Mouse (Mus musculus): ENCODE data around the gene Fam189a1. TPM values are rescaled to one million over a fixed set of nuclear protein-coding genes. Genes with fewer than 3 reads are reported as not detected.

Fam189a1 gene
- polyA plus RNA-seq, 1 experiment from 2014 or later, result 0.54 TPM

- no peaks in the 10 kb centered on the region for H3K36me3 ChIP-seq (ENCODE audit: control insufficient read depth, insufficient read depth, low read length)
- 41% methylated on average over 10 of the region's 10 CpGs for WGBS
Observed at GRCm38 (mm10) chr7:64773465-64773864, 382.9 kb downstream of the Fam189a1 start.

GRCm38 (mm10) chr7:64770779-64771390 lies 385.5 kb downstream of the Fam189a1 start:
- Histone ChIP-seq H3K4me1 (ENCODE audit: control insufficient read depth, insufficient read depth, low read length) (no peaks in the 10 kb centered on the region), H3K4me2 (replicated peaks; ENCODE audit: low read depth, low read length) (no peak overlapping the region), H3K9ac (replicated peaks; ENCODE audit: low read depth, low read length) (no peak overlapping the region), H3K9me3 (ENCODE audit: control insufficient read depth, low read depth, low read length) (no peaks in the 10 kb centered on the region), H3K36me3 (ENCODE audit: control insufficient read depth, insufficient read depth, low read length) (no peaks in the 10 kb centered on the region), H3K4me3 (ENCODE audit: low read depth, low read length) (no peak overlapping the region), H3K27ac (ENCODE audit: low read length) (no peak overlapping the region), H3K27me3 (ENCODE audit: control insufficient read depth, insufficient read depth, low read length) (no peaks in the 10 kb centered on the region)
- ATAC-seq (ENCODE audit: insufficient number of reproducible peaks, insufficient read depth, low FRiP score, low read depth), result no peak
- WGBS, result 75% methylated on average over 8 of the region's 8 CpGs

More at GRCm38 (mm10) chr7:64773465-64773864, 382.9 kb downstream of the Fam189a1 start:
- Histone ChIP-seq H3K9ac (replicated peaks; ENCODE audit: low read depth, low read length) (no peak overlapping the region), H3K4me3 (ENCODE audit: low read depth, low read length) (no peak overlapping the region), H3K4me2 (replicated peaks; ENCODE audit: low read depth, low read length) (no peak overlapping the region), H3K9me3 (ENCODE audit: control insufficient read depth, low read depth, low read length) (no peaks in the 10 kb centered on the region), H3K27me3 (ENCODE audit: control insufficient read depth, insufficient read depth, low read length) (no peaks in the 10 kb centered on the region), H3K27ac (ENCODE audit: low read length) (no peak overlapping the region), H3K4me1 (ENCODE audit: control insufficient read depth, insufficient read depth, low read length) (no peaks in the 10 kb centered on the region)
- no peak for ATAC-seq (ENCODE audit: insufficient number of reproducible peaks, insufficient read depth, low FRiP score, low read depth)

- no peaks in the 10 kb centered on the region for H3K27me3 ChIP-seq (ENCODE audit: control insufficient read depth, insufficient read depth, low read length)
- H3K36me3 ChIP-seq (ENCODE audit: control insufficient read depth, insufficient read depth, low read length), result no peaks in the 10 kb centered on the region
- H3K27ac ChIP-seq (ENCODE audit: low read length), result no peak overlapping the region
- no peak for ATAC-seq (ENCODE audit: insufficient number of reproducible peaks, insufficient read depth, low FRiP score, low read depth)
- H3K9ac ChIP-seq (replicated peaks; ENCODE audit: low read depth, low read length), result no peak overlapping the region
- no peak overlapping the region for H3K4me2 ChIP-seq (replicated peaks; ENCODE audit: low read depth, low read length)
- no peak overlapping the region for H3K4me3 ChIP-seq (ENCODE audit: low read depth, low read length)
- H3K9me3 ChIP-seq (ENCODE audit: control insufficient read depth, low read depth, low read length), result no peaks in the 10 kb centered on the region
- WGBS, result 57% methylated on average over 7 of the region's 7 CpGs
- no peaks in the 10 kb centered on the region for H3K4me1 ChIP-seq (ENCODE audit: control insufficient read depth, insufficient read depth, low read length)
Observed at GRCm38 (mm10) chr7:64769768-64770167, 386.6 kb downstream of the Fam189a1 start.

- H3K4me1 ChIP-seq (ENCODE audit: control insufficient read depth, insufficient read depth, low read length), result no peaks in the 10 kb centered on the region
- ATAC-seq (ENCODE audit: insufficient number of reproducible peaks, insufficient read depth, low FRiP score, low read depth), result no peak
- no peak overlapping the region for H3K9ac ChIP-seq (replicated peaks; ENCODE audit: low read depth, low read length)
- H3K27ac ChIP-seq (ENCODE audit: low read length), result no peak overlapping the region
- no peaks in the 10 kb centered on the region for H3K9me3 ChIP-seq (ENCODE audit: control insufficient read depth, low read depth, low read length)
- H3K4me3 ChIP-seq (ENCODE audit: low read depth, low read length), result no peak overlapping the region
- H3K27me3 ChIP-seq (ENCODE audit: control insufficient read depth, insufficient read depth, low read length), result no peaks in the 10 kb centered on the region
- H3K4me2 ChIP-seq (replicated peaks; ENCODE audit: low read depth, low read length), result no peak overlapping the region
- no peaks in the 10 kb centered on the region for H3K36me3 ChIP-seq (ENCODE audit: control insufficient read depth, insufficient read depth, low read length)
- WGBS, result 80% methylated on average over 3 of the region's 3 CpGs
Observed at GRCm38 (mm10) chr7:64765595-64765994, 390.8 kb downstream of the Fam189a1 start.

GRCm38 (mm10) chr7:64755141-64755540 lies 401.2 kb downstream of the Fam189a1 start:
- Histone ChIP-seq H3K27me3 (ENCODE audit: control insufficient read depth, insufficient read depth, low read length) (no peaks in the 10 kb centered on the region), H3K9me3 (ENCODE audit: control insufficient read depth, low read depth, low read length) (no peaks in the 10 kb centered on the region), H3K9ac (replicated peaks; ENCODE audit: low read depth, low read length) (no peak overlapping the region), H3K4me3 (ENCODE audit: low read depth, low read length) (no peak overlapping the region), H3K27ac (ENCODE audit: low read length) (no peak overlapping the region), H3K4me1 (ENCODE audit: control insufficient read depth, insufficient read depth, low read length) (no peaks in the 10 kb centered on the region), H3K36me3 (ENCODE audit: control insufficient read depth, insufficient read depth, low read length) (no peaks in the 10 kb centered on the region), H3K4me2 (replicated peaks; ENCODE audit: low read depth, low read length) (no peak overlapping the region)
- no peak for ATAC-seq (ENCODE audit: insufficient number of reproducible peaks, insufficient read depth, low FRiP score, low read depth)
- WGBS, result 86% methylated on average over 7 of the region's 7 CpGs

GRCm38 (mm10) chr7:64754161-64754560 lies 402.2 kb downstream of the Fam189a1 start:
- no peak overlapping the region for H3K27ac ChIP-seq (ENCODE audit: low read length)
- no peak overlapping the region for H3K4me3 ChIP-seq (ENCODE audit: low read depth, low read length)
- no peak for ATAC-seq (ENCODE audit: insufficient number of reproducible peaks, insufficient read depth, low FRiP score, low read depth)
- H3K27me3 ChIP-seq (ENCODE audit: control insufficient read depth, insufficient read depth, low read length), result no peaks in the 10 kb centered on the region
- no peak overlapping the region for H3K9ac ChIP-seq (replicated peaks; ENCODE audit: low read depth, low read length)
- no peaks in the 10 kb centered on the region for H3K36me3 ChIP-seq (ENCODE audit: control insufficient read depth, insufficient read depth, low read length)
- H3K9me3 ChIP-seq (ENCODE audit: control insufficient read depth, low read depth, low read length), result no peaks in the 10 kb centered on the region
- WGBS, result 53% methylated on average over 7 of the region's 7 CpGs
- no peaks in the 10 kb centered on the region for H3K4me1 ChIP-seq (ENCODE audit: control insufficient read depth, insufficient read depth, low read length)
- no peak overlapping the region for H3K4me2 ChIP-seq (replicated peaks; ENCODE audit: low read depth, low read length)

- no peaks in the 10 kb centered on the region for H3K27me3 ChIP-seq (ENCODE audit: control insufficient read depth, insufficient read depth, low read length)
- no peak overlapping the region for H3K9ac ChIP-seq (replicated peaks; ENCODE audit: low read depth, low read length)
- H3K9me3 ChIP-seq (ENCODE audit: control insufficient read depth, low read depth, low read length), result no peaks in the 10 kb centered on the region
- no peak overlapping the region for H3K27ac ChIP-seq (ENCODE audit: low read length)
- no peak overlapping the region for H3K4me3 ChIP-seq (ENCODE audit: low read depth, low read length)
- ATAC-seq (ENCODE audit: insufficient number of reproducible peaks, insufficient read depth, low FRiP score, low read depth), result no peak
- H3K4me2 ChIP-seq (replicated peaks; ENCODE audit: low read depth, low read length), result no peak overlapping the region
- H3K4me1 ChIP-seq (ENCODE audit: control insufficient read depth, insufficient read depth, low read length), result no peaks in the 10 kb centered on the region
- WGBS, result 48% methylated on average over 6 of the region's 6 CpGs
- no peaks in the 10 kb centered on the region for H3K36me3 ChIP-seq (ENCODE audit: control insufficient read depth, insufficient read depth, low read length)
Observed at GRCm38 (mm10) chr7:64753678-64754077, 402.7 kb downstream of the Fam189a1 start.

- Histone ChIP-seq H3K27ac (ENCODE audit: low read length) (no peak overlapping the region), H3K9me3 (ENCODE audit: control insufficient read depth, low read depth, low read length) (no peaks in the 10 kb centered on the region), H3K36me3 (ENCODE audit: control insufficient read depth, insufficient read depth, low read length) (no peaks in the 10 kb centered on the region), H3K9ac (replicated peaks; ENCODE audit: low read depth, low read length) (no peak overlapping the region), H3K4me1 (ENCODE audit: control insufficient read depth, insufficient read depth, low read length) (no peaks in the 10 kb centered on the region), H3K27me3 (ENCODE audit: control insufficient read depth, insufficient read depth, low read length) (no peaks in the 10 kb centered on the region), H3K4me2 (replicated peaks; ENCODE audit: low read depth, low read length) (no peak overlapping the region), H3K4me3 (ENCODE audit: low read depth, low read length) (no peak overlapping the region)
- no peak for ATAC-seq (ENCODE audit: insufficient number of reproducible peaks, insufficient read depth, low FRiP score, low read depth)
- 85% methylated on average over 7 of the region's 7 CpGs for WGBS
Observed at GRCm38 (mm10) chr7:64752133-64752532, 404.2 kb downstream of the Fam189a1 start.

- Histone ChIP-seq H3K27me3 (ENCODE audit: control insufficient read depth, insufficient read depth, low read length) (no peaks in the 10 kb centered on the region), H3K9ac (replicated peaks; ENCODE audit: low read depth, low read length) (no peak overlapping the region), H3K4me2 (replicated peaks; ENCODE audit: low read depth, low read length) (no peak overlapping the region), H3K36me3 (ENCODE audit: control insufficient read depth, insufficient read depth, low read length) (no peaks in the 10 kb centered on the region), H3K9me3 (ENCODE audit: control insufficient read depth, low read depth, low read length) (no peaks in the 10 kb centered on the region), H3K4me1 (ENCODE audit: control insufficient read depth, insufficient read depth, low read length) (no peaks in the 10 kb centered on the region), H3K4me3 (ENCODE audit: low read depth, low read length) (no peak overlapping the region), H3K27ac (ENCODE audit: low read length) (no peak overlapping the region)
- ATAC-seq (ENCODE audit: insufficient number of reproducible peaks, insufficient read depth, low FRiP score, low read depth), result peak; percentile 59; the same call in 1 of the 2 replicates
- 28% methylated on average over 5 of the region's 5 CpGs for WGBS
Observed at GRCm38 (mm10) chr7:64751465-64751864, 404.9 kb downstream of the Fam189a1 start.
